Mouse (Mus musculus) heart, adult 2 months (tissue): ENCODE data around the gene Gm10203.

Experiments used
- CTCF ChIP-seq: fragments of 200-600 bp; IDR thresholded peaks from 2 replicates; pipeline ENCODE4 v1.8.1; 2022; ENCODE audit warnings: antibody characterized with exemption, mild to moderate bottlenecking, moderate library complexity
- EP300 ChIP-seq: fragments of 200-500 bp; IDR thresholded peaks from 2 replicates; pipeline ENCODE4 v1.6.1; 2011; ENCODE audit warnings: low read depth, low read length, control low read depth; ENCODE audit not compliant: insufficient read depth
- POLR2A ChIP-seq: fragments of 200-500 bp; IDR thresholded peaks from 2 replicates; pipeline ENCODE4 v1.6.1; 2011; ENCODE audit warnings: mild to moderate bottlenecking, low read depth, low read length, control low read depth; ENCODE audit not compliant: insufficient read depth

DNA sequence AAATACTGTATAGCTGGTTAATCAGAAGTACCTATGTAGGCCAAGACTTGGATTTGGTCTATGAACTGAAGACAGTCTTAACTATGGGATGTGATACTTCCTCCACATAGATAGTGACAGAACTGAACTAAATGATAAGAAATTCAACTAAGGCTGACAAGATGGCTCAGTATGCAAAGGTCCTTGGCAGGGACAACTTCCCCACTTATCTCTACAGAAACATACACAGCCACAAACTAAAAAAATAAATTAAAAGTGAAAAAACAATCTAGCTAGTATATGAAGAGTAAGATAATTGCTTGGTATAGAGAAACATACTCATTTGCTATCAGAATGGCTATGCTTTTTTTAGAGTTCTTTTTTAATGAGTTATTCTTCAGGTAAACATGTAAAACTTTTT, 49.1 kb downstream of the Gm10203 start:
- TF ChIP-seq POLR2A (no peak), CTCF (no peak), EP300 (no peak)
